Mouse (Mus musculus): Measurements from ENCODE around the gene Tmprss11a. TPM values are rescaled to one million over a fixed set of nuclear protein-coding genes. Genes with fewer than 3 reads are reported as not detected.

The Tmprss11a gene
- polyA plus RNA-seq, 1 experiment: not detected

- Histone ChIP-seq H3K27ac (ENCODE audit: control insufficient read depth, insufficient read depth, low read length) (no peak overlapping the region), H3K4me1 (replicated peaks; ENCODE audit: control insufficient read depth, insufficient read depth, low read length) (no peaks in the 10 kb centered on the region), H3K27me3 (ENCODE audit: control insufficient read depth, insufficient read depth, low read length) (no peaks in the 10 kb centered on the region), H3K36me3 (ENCODE audit: control insufficient read depth, insufficient read depth, low read length) (no peaks in the 10 kb centered on the region), H3K4me3 (ENCODE audit: control insufficient read depth, insufficient read depth, low read length) (no peak overlapping the region)
- 88% methylated on average over 2 of the region's 2 CpGs for WGBS
- TF ChIP-seq POLR2A (IDR thresholded peaks at IDR 0.05; ENCODE audit: control insufficient read depth, extremely low read depth, insufficient read depth, low read length, poor library complexity) (no peak), CTCF (IDR thresholded peaks at IDR 0.05; ENCODE audit: borderline replicate concordance, control insufficient read depth, extremely low read depth, insufficient read depth, low read length, poor library complexity) (no peak)
- no peak for DNase-seq
These were observed 29.5 kb downstream of the Tmprss11a start for GRCm38 (mm10) chr5:86439306-86439705.

DNA sequence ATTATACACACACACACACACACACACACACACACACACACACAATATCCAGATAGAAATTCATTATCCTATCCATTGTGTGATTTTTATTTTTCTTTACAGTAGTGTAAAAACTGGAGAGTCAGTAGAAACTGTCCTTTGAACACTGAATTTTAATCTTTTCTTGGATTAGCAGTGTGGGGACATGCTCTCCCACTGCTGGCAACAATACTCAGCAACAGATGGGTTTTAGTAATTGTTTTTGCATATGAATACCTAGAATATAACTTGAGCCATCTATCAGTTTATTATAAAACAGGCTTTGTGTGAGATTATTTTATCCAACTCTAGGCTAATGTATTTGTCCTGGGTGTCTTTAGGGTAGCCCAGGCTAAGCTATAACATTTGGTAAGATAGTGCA, 30.2 kb downstream of the Tmprss11a start:
- no peaks in the 10 kb centered on the region for H3K4me1 ChIP-seq (replicated peaks; ENCODE audit: control insufficient read depth, insufficient read depth, low read length)
- no peak overlapping the region for H3K27ac ChIP-seq (ENCODE audit: control insufficient read depth, insufficient read depth, low read length)
- H3K4me3 ChIP-seq (ENCODE audit: control insufficient read depth, insufficient read depth, low read length): no peak overlapping the region
- DNase-seq: no peak
- TF ChIP-seq CTCF (IDR thresholded peaks at IDR 0.05; ENCODE audit: borderline replicate concordance, control insufficient read depth, extremely low read depth, insufficient read depth, low read length, poor library complexity) (no peak), POLR2A (IDR thresholded peaks at IDR 0.05; ENCODE audit: control insufficient read depth, extremely low read depth, insufficient read depth, low read length, poor library complexity) (no peak)
- no peaks in the 10 kb centered on the region for H3K27me3 ChIP-seq (ENCODE audit: control insufficient read depth, insufficient read depth, low read length)
- no peaks in the 10 kb centered on the region for H3K36me3 ChIP-seq (ENCODE audit: control insufficient read depth, insufficient read depth, low read length)

- H3K36me3 ChIP-seq (ENCODE audit: control insufficient read depth, insufficient read depth, low read length): no peaks in the 10 kb centered on the region
- no peak overlapping the region for H3K4me3 ChIP-seq (ENCODE audit: control insufficient read depth, insufficient read depth, low read length)
- H3K27me3 ChIP-seq (ENCODE audit: control insufficient read depth, insufficient read depth, low read length): no peaks in the 10 kb centered on the region
- no peak for DNase-seq
- TF ChIP-seq POLR2A (IDR thresholded peaks at IDR 0.05; ENCODE audit: control insufficient read depth, extremely low read depth, insufficient read depth, low read length, poor library complexity) (no peak), CTCF (IDR thresholded peaks at IDR 0.05; ENCODE audit: borderline replicate concordance, control insufficient read depth, extremely low read depth, insufficient read depth, low read length, poor library complexity) (no peak)
- no peaks in the 10 kb centered on the region for H3K4me1 ChIP-seq (replicated peaks; ENCODE audit: control insufficient read depth, insufficient read depth, low read length)
- WGBS: 6% methylated on average over 2 of the region's 2 CpGs
- H3K27ac ChIP-seq (ENCODE audit: control insufficient read depth, insufficient read depth, low read length): no peak overlapping the region
These were observed 36.1 kb downstream of the Tmprss11a start for GRCm38 (mm10) chr5:86432697-86433096.

DNA sequence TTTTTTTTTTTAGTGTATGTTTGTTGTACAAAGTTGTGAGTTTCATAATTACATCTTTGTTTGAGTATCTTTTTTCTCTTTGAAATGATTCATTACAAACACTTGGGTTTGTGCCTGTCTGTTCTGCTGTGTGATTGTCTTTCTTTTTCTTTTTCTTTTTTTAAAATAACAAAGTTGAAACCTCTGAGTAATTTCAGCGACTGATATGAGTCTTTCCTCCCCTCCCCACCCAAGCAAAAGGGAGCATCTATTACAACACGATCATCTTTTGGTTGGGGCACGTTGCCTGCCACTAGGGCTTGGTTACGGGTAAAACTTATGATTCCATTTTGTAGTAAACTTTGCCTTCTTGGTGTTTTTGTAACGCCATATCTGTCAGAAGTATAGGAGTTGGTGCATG, 37.7 kb downstream of the Tmprss11a start:
- Histone ChIP-seq H3K4me1 (replicated peaks; ENCODE audit: control insufficient read depth, insufficient read depth, low read length) (no peaks in the 10 kb centered on the region), H3K27me3 (ENCODE audit: control insufficient read depth, insufficient read depth, low read length) (no peaks in the 10 kb centered on the region), H3K36me3 (ENCODE audit: control insufficient read depth, insufficient read depth, low read length) (no peaks in the 10 kb centered on the region), H3K4me3 (ENCODE audit: control insufficient read depth, insufficient read depth, low read length) (no peak overlapping the region), H3K27ac (ENCODE audit: control insufficient read depth, insufficient read depth, low read length) (no peak overlapping the region)
- no peak for DNase-seq
- TF ChIP-seq POLR2A (IDR thresholded peaks at IDR 0.05; ENCODE audit: control insufficient read depth, extremely low read depth, insufficient read depth, low read length, poor library complexity) (no peak), CTCF (IDR thresholded peaks at IDR 0.05; ENCODE audit: borderline replicate concordance, control insufficient read depth, extremely low read depth, insufficient read depth, low read length, poor library complexity) (no peak)
- WGBS: 71% methylated on average over 5 of the region's 5 CpGs

DNA sequence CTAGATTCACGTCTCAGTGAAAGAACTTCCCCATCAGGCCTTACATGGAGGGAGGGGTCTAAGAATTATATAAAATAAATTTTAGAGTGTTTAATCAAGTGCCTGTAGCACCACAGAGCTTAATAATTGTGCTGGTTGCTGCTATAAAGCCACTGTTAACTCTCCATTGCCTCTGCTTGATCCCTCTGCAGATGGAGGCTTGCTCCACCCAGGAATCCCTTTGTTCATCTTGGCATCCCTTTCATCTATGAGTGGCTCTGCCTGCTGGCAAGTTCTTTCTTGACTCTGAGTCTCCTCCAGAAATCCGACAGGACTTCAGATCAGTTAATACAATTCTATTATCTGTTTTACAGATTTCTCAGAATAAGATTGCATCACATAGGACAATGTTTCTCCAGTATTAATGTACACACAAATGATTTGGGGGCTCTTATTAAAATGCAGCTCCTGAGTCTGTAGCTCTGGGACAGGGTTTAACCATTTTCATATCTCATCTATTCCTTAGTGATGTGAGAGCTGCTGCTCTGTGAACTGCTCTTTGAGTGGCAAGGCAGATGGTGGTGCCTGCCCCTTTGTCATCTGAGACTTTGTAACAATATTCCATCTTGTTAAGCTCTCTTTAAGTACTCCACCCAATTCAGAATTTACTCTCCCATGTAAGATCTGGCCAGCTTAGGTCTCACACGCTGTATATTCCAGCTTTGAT, 47.3 kb downstream of the Tmprss11a start:
- DNase-seq: no peak
- H3K27ac ChIP-seq (ENCODE audit: control insufficient read depth, insufficient read depth, low read length): no peak overlapping the region
- WGBS: 58% methylated on average over 3 of the region's 3 CpGs
- no peak overlapping the region for H3K4me3 ChIP-seq (ENCODE audit: control insufficient read depth, insufficient read depth, low read length)
- TF ChIP-seq POLR2A (IDR thresholded peaks at IDR 0.05; ENCODE audit: control insufficient read depth, extremely low read depth, insufficient read depth, low read length, poor library complexity) (no peak), CTCF (IDR thresholded peaks at IDR 0.05; ENCODE audit: borderline replicate concordance, control insufficient read depth, extremely low read depth, insufficient read depth, low read length, poor library complexity) (no peak)
- no peaks in the 10 kb centered on the region for H3K27me3 ChIP-seq (ENCODE audit: control insufficient read depth, insufficient read depth, low read length)
- no peaks in the 10 kb centered on the region for H3K4me1 ChIP-seq (replicated peaks; ENCODE audit: control insufficient read depth, insufficient read depth, low read length)
- no peaks in the 10 kb centered on the region for H3K36me3 ChIP-seq (ENCODE audit: control insufficient read depth, insufficient read depth, low read length)

GRCm38 (mm10) chr5:86419494-86419893, 49.3 kb downstream of the Tmprss11a start:
- Histone ChIP-seq H3K27ac (ENCODE audit: control insufficient read depth, insufficient read depth, low read length) (no peak overlapping the region), H3K27me3 (ENCODE audit: control insufficient read depth, insufficient read depth, low read length) (no peaks in the 10 kb centered on the region), H3K4me3 (ENCODE audit: control insufficient read depth, insufficient read depth, low read length) (no peak overlapping the region), H3K4me1 (replicated peaks; ENCODE audit: control insufficient read depth, insufficient read depth, low read length) (no peaks in the 10 kb centered on the region), H3K36me3 (ENCODE audit: control insufficient read depth, insufficient read depth, low read length) (no peaks in the 10 kb centered on the region)
- DNase-seq: no peak
- whole genome bisulfite sequencing: 24% methylated on average over 4 of the region's 4 CpGs
- TF ChIP-seq CTCF (IDR thresholded peaks at IDR 0.05; ENCODE audit: borderline replicate concordance, control insufficient read depth, extremely low read depth, insufficient read depth, low read length, poor library complexity) (no peak), POLR2A (IDR thresholded peaks at IDR 0.05; ENCODE audit: control insufficient read depth, extremely low read depth, insufficient read depth, low read length, poor library complexity) (no peak)

DNA sequence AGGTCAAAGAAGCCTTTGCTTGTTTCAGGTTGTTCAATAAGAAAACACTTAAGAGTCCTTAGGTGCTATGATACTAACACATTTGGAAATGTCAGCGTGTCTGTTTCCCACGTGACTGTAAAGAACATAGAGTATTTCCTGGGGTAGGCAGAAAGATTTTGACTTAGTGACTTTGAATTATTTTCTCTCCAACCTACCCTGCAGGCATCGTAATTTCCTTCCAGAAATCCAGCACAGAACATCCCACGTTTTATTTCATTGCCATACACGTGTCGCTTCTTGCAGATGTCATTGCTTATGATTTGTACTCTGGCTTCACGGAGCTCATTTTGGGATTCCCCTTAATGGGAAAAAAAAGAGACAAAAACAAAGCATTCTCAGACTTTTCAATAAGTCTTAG, 54.5 kb downstream of the Tmprss11a start:
- no peak overlapping the region for H3K4me3 ChIP-seq (ENCODE audit: control insufficient read depth, insufficient read depth, low read length)
- TF ChIP-seq CTCF (IDR thresholded peaks at IDR 0.05; ENCODE audit: borderline replicate concordance, control insufficient read depth, extremely low read depth, insufficient read depth, low read length, poor library complexity): no peak
- H3K27me3 ChIP-seq (ENCODE audit: control insufficient read depth, insufficient read depth, low read length): no peaks in the 10 kb centered on the region
- no peak overlapping the region for H3K27ac ChIP-seq (ENCODE audit: control insufficient read depth, insufficient read depth, low read length)
- DNase-seq: no peak
- H3K4me1 ChIP-seq (replicated peaks; ENCODE audit: control insufficient read depth, insufficient read depth, low read length): no peaks in the 10 kb centered on the region
- H3K36me3 ChIP-seq (ENCODE audit: control insufficient read depth, insufficient read depth, low read length): no peaks in the 10 kb centered on the region
- WGBS: 81% methylated on average over 7 of the region's 7 CpGs
